Mouse (Mus musculus) v-Abl transformed pro-B cells (cell line): ENCODE measurements around the gene Cdkn1c.

Source experiments
- in situ Hi-C, 2 experiments: fragments of 400-800 bp; cut with MboI; formaldehyde crosslinking; loops; one replicate each; pipeline ENCODE4 v1.15.1; 2025; ENCODE audit not compliant: unreplicated experiment in 2 of 2

Cdkn1c gene

GRCm38 (mm10) chr7:143444580-143444954, 16.3 kb downstream of the Cdkn1c start:
- in situ Hi-C loops = no loop called here

DNA sequence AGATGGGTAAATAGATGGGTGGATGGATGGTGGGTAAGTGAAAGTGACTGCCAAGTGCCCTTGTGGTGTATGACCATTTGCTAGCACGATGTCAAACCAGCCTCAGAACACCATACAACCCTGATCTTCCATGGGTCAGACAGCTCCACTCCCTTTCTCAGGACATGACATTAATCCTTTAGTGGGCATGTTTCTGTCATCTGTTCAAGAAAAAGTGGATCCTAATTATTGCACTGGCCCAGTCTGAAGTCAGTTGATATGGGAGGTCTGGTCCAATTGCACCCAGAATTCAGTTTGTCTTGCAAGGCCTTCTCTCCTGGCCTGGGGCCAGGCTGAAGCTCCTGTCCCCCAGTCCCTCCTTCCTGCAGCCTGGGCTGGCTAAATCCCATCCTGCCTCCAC, 21.9 kb downstream of the Cdkn1c start:
- in situ Hi-C loops = no loop called here

- in situ Hi-C loops = no loop called here
Measured at GRCm38 (mm10) chr7:143437894-143438581, 22.8 kb downstream of the Cdkn1c start.

- in situ Hi-C loops = no loop called here
Measured at GRCm38 (mm10) chr7:143437231-143437893, 23.5 kb downstream of the Cdkn1c start.

DNA sequence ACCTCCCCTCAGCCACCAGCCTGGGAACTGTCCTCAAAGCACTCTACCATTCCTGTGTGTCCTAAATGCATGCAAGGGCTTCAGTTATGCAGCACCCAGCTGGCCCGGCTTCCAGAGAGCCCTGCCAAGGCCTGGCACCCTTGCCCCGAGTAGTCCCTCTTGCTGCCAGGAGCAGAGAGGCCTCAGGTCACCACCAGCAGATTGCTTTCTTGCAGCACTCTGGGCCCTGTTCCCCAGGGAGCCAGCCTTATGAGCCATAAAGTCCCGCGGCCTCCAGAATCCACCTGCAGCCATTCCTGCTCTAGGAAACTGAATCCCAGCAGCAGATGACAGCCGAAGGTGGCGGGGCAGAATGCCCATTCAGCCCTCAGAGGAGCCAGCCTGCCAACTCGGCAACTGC, 27.5 kb downstream of the Cdkn1c start:
- in situ Hi-C loops = no loop called here

DNA sequence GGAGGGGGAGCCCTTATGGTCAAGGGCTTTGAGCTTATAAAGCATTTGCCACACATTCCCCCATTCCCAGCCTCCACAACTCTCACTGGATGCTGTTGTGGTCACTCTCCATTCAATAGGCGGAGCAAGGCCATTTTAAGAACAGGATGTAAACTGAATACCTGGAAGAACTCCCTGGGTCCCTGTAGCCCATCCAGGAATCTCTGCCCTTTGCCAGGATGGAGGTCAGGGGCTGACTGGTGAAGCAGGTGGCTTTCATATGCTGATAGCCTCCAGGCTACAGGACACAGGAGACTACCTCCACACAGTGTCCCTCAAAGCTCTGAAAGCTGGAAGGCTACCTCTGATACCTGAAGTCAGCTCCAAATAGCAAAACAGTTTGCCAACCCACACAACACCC, 28.2 kb downstream of the Cdkn1c start:
- in situ Hi-C loops = no loop called here

- in situ Hi-C loops = no loop called here
Measured at GRCm38 (mm10) chr7:143428814-143429499, 31.9 kb downstream of the Cdkn1c start.

DNA sequence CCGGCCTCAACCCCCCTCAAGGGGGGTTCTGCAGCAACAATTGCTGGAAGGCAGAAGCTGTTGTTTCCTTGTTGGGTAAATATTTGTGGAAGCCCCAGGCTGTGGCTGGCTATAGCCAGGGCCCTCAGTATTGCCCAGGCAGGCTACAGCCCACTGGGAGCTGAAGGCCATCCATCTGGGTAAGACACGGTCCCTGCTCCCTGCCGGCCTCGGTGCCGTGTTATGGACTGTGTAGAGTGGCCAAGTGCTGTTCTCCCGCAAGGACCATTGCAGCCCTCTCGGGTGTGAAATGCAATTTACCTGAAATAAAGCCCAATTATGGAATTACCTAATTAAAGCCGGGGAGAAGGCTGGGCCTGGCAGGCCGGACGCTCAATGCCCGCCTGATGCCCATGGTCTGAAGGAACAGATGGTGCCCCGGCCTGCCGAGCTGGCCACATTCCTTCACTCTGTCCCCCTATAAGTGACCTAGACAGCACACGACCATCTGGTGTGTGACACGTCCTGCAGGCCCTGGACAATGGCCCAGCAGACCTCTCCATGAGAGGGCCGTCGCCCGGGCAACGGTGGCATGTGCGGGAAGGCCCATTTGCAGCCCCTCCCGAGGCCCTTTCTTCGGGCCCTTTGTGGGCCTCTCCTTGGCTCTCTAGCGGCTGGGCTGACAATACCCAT, 32.6 kb downstream of the Cdkn1c start:
- in situ Hi-C loops = no loop called here

DNA sequence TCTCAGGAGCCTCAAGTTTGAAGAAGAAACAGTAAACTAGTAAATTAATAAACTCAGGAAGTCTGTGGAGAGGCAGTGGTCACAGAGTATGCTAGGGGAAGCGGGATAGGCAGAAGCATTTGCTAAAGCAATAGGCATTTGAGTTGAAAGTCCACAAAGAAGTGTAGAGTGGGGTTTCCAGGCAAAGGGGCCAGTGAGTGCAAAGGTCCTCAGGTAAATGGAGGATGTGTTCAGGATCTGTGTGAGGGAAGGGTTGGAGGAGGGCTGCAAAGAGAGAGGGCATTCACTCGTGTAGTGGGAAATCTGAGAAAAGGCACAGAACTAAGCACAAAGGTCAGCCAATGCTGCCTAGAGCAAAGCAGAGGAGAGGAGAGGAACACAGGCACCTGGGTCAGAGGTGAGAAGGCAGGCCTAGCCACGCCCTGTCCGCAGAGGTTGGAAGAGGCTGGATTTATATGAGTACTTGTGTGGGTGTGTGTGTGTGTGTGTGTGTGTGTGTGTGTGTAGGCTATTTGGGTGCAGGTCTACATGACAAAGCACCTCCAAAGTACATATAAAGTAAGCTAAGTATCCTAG, 41.2 kb downstream of the Cdkn1c start:
- in situ Hi-C loops = no loop called here

GRCm38 (mm10) chr7:143417875-143418274, 43.0 kb downstream of the Cdkn1c start:
- in situ Hi-C loops = no loop called here

DNA sequence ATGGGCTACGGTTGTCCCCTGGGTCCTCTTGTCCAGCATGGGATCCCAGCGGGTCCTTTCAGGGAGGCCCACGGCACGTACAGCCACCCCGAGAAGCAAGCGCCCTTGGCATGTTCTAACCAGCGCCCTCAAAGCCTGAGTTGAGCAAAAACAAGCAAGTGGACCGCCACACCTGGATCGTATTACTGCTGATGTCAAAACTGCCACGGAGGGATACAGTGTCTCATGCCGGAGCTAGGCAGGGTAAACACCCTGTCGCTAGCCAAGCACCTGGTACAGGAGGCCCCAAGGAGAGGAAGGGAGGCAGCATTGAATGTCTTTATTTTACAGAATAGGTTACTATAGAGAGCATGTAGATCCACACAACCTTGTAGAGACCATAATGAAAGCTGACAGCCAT, 44.4 kb downstream of the Cdkn1c start:
- in situ Hi-C loops = no loop called here

- in situ Hi-C loops = no loop called here
Measured at GRCm38 (mm10) chr7:143415070-143415469, 45.8 kb downstream of the Cdkn1c start.

DNA sequence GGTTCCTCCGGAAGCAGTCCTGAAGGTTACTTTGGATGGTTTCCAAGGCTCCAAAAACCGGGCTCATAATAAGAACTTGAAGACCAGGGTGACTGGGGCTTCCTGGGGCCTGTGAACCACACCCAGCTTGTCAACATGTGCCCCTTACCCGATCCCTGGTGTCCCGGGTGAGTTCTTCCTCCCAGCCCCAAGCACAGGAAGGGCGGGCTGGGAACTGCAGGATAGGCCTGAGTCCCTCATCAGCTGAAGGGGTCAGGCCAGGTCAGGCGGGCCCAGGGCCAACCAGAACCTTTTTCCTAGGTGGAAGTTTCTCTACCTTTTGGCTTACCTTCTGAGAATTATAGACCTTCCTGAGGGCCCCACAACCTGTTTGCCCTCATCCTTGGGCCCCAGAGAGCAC, 48.2 kb downstream of the Cdkn1c start:
- in situ Hi-C loops = no loop called here

GRCm38 (mm10) chr7:143408615-143409021, 52.2 kb downstream of the Cdkn1c start:
- in situ Hi-C loops = no loop called here
